Mouse (Mus musculus) neural tube, embryonic 12.5 days (tissue): Measurements from ENCODE around the gene Alg9. TPM values are rescaled to one million over a fixed set of nuclear protein-coding genes. Genes with fewer than 3 reads are reported as not detected.
"Not testable (repeated sequence)": the region's sequence is repeated elsewhere in the genome, so short reads cannot be mapped to it uniquely, and the experiment has no call there.

Experiments used
- ATAC-seq: fragments of 200-750 bp; cut with Nextera tagmentation; 2 replicates; pipeline ENCODE4 v1.8.0; 2017; ENCODE audit warnings: low read depth, mild to moderate bottlenecking, moderate TSS enrichment, moderate library complexity; ENCODE audit not compliant: low FRiP score
- H3K27ac ChIP-seq: fragments of 300-500 bp; sonication (generic); 2 replicates; pipeline ENCODE4 v1.5.1; 2016
- H3K27me3 ChIP-seq: fragments of 300-500 bp; sonication (generic); replicated peaks from 2 replicates; pipeline ENCODE4 v1.6.1; 2016; ENCODE audit warnings: mild to moderate bottlenecking
- H3K36me3 ChIP-seq: fragments of 300-500 bp; sonication (generic); 2 replicates; pipeline ENCODE4 v1.6.1; 2016; ENCODE audit warnings: mild to moderate bottlenecking
- H3K4me1 ChIP-seq: fragments of 300-500 bp; sonication (generic); 2 replicates; pipeline ENCODE4 v1.6.1; 2016
- H3K4me2 ChIP-seq: fragments of 300-500 bp; sonication (generic); replicated peaks from 2 replicates; pipeline ENCODE4 v1.6.1; 2016; ENCODE audit warnings: mild to moderate bottlenecking
- H3K4me3 ChIP-seq: fragments of 300-500 bp; sonication (generic); 2 replicates; pipeline ENCODE4 v1.5.1; 2016
- H3K9ac ChIP-seq: fragments of 300-500 bp; sonication (generic); 2 replicates; pipeline ENCODE4 v1.6.1; 2016; ENCODE audit warnings: mild to moderate bottlenecking
- H3K9me3 ChIP-seq: fragments of 300-500 bp; sonication (generic); 2 replicates; pipeline ENCODE4 v1.6.1; 2016; ENCODE audit warnings: mild to moderate bottlenecking
- WGBS: fragments of 180-500 bp; shearing (Covaris S2); methylation state at CpG from one replicate; pipeline ENCODE4 v1.1.7; 2016; 5-methylcytosine and 5-hydroxymethylcytosine counted together
- polyA plus RNA-seq: library from polyadenylated mRNA; unstranded; fragments of >200 nt; fragmentation: Nextera tagmentation; extraction: Ambion mirVana; gene quantifications from 2 replicates; pipeline ENCODE4 v1.2.1, GENCODE M21; 2016

Gene Alg9
- polyA plus RNA-seq, 1 experiment from 2014 or later = 48.3 TPM

DNA sequence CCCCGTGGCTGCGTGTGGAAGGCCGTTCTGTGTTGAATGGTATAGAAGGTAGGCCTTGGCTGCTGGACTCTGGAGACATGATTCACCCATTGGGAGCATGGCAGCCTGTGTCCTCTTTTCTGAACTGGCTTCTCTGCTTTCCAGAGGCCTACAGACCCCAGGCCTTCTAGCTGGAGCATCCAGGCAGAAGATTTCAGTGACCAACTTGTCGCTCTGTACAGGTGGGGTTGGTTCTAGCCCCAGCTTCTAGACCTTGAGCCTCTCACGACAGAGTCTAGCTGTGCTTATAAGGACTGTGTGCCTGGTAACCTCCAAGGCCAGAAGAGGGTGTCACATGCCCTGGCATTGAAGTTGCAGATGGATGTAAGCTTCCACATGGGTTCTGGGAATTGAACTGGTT is 56.7 kb downstream of the Alg9 start:
- no peak for ATAC-seq
- Histone ChIP-seq H3K27me3 (no peaks in the 10 kb centered on the region), H3K4me1 (no peaks in the 10 kb centered on the region), H3K36me3 (peaks cover 11% of the 10 kb centered on the region), H3K9ac (no peak overlapping the region), H3K27ac (no peak overlapping the region), H3K4me3 (no peak overlapping the region), H3K4me2 (no peak overlapping the region), H3K9me3 (no peaks in the 10 kb centered on the region)
- 92% methylated on average over 5 of the region's 5 CpGs for WGBS

GRCm38 (mm10) chr9:50832162-50832561 is 57.3 kb downstream of the Alg9 start:
- Histone ChIP-seq H3K36me3 (peaks cover 11% of the 10 kb centered on the region), H3K27me3 (no peaks in the 10 kb centered on the region), H3K4me2 (no peak overlapping the region), H3K4me1 (no peaks in the 10 kb centered on the region), H3K27ac (no peak overlapping the region), H3K9ac (no peak overlapping the region), H3K4me3 (no peak overlapping the region), H3K9me3 (no peaks in the 10 kb centered on the region)
- 98% methylated on average over 4 of the region's 4 CpGs for WGBS
- no peak for ATAC-seq

- not testable (repeated sequence) for H3K4me3 ChIP-seq, H3K27ac ChIP-seq, H3K4me2 ChIP-seq, H3K9me3 ChIP-seq, H3K9ac ChIP-seq, H3K4me1 ChIP-seq, ATAC-seq, H3K27me3 ChIP-seq
- WGBS = 94% methylated on average over 2 of the region's 2 CpGs
- H3K36me3 ChIP-seq = peaks cover 11% of the 10 kb centered on the region
These were observed 57.8 kb downstream of the Alg9 start for GRCm38 (mm10) chr9:50832582-50832981.

GRCm38 (mm10) chr9:50833786-50834185 is 59.0 kb downstream of the Alg9 start:
- Histone ChIP-seq H3K4me1 (no peaks in the 10 kb centered on the region), H3K27ac (no peak overlapping the region), H3K9me3 (no peaks in the 10 kb centered on the region), H3K4me3 (no peak overlapping the region), H3K27me3 (no peaks in the 10 kb centered on the region), H3K9ac (no peak overlapping the region), H3K36me3 (peaks cover 11% of the 10 kb centered on the region), H3K4me2 (no peak overlapping the region)
- no peak for ATAC-seq
- WGBS = 91% methylated on average over 8 of the region's 8 CpGs

GRCm38 (mm10) chr9:50835068-50835705 is 60.4 kb downstream of the Alg9 start:
- no peak overlapping the region for H3K4me3 ChIP-seq
- no peak overlapping the region for H3K27ac ChIP-seq
- ATAC-seq = no peak
- H3K9me3 ChIP-seq = no peaks in the 10 kb centered on the region
- no peaks in the 10 kb centered on the region for H3K27me3 ChIP-seq
- H3K4me1 ChIP-seq = no peaks in the 10 kb centered on the region
- H3K4me2 ChIP-seq = no peak overlapping the region
- peaks cover 11% of the 10 kb centered on the region for H3K36me3 ChIP-seq
- 90% methylated on average over 10 of the region's 10 CpGs for WGBS
- H3K9ac ChIP-seq = no peak overlapping the region

DNA sequence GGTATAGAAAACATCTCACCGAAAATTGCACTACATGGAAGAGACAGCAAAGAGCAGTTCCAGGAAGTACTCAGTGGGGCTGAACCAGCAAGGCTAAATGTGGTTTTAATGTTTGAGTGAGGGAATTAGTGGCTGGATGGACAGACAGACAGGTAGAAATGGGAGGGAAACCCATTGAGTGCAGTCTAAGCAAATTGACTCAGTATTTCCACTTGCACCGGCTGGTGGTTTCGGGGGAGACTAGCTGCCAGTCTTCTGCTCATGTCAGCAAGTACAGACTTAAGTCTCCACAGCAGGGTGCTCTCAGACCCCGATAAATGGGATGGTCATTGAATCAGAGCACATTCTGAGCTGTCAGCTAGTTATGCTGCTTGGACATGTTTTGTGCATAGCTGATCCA is 61.3 kb downstream of the Alg9 start:
- Histone ChIP-seq H3K36me3 (peaks cover 11% of the 10 kb centered on the region), H3K4me1 (no peaks in the 10 kb centered on the region), H3K9ac (no peak overlapping the region), H3K4me2 (no peak overlapping the region), H3K4me3 (no peak overlapping the region), H3K27me3 (no peaks in the 10 kb centered on the region), H3K9me3 (no peaks in the 10 kb centered on the region), H3K27ac (no peak overlapping the region)
- 89% methylated on average over 4 of the region's 4 CpGs for WGBS
- no peak for ATAC-seq

DNA sequence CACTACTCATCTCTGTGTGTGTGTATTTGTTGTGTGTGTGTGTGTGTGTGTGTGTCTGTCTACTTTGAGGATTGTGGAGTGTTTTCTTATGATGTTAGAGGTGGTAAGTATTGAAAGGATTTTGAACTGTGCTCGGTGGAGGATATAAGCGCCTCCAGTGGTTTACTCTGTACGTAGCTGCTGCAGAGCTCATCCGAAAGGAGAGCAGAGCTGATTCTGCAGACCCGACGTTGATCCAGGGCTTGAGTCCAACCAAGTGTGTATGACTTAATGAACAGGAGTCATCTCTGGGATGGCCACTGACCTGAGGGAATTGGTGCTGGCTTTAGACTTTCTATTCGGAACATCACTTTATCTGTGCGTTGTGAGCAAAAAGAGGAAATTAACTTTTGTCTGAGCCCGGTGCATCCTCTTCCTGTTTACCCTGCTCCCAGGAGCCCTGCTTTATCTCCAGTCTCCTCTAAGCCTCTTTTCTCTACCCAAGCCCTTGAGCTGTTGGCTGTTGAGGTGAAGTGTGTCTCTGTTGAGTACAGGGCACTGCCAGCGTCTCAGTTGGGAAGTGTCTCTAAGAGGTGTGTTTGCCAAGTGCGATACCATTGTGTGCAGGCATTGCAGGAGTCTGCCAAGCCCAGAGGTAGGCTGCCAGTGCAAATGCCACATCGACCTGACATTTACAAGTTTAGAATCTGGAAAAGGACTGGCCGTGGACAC is 66.4 kb downstream of the Alg9 start:
- WGBS = 89% methylated on average over 13 of the region's 13 CpGs
- peaks cover 7% of the 10 kb centered on the region; the same call in 1 of the 2 replicates for H3K36me3 ChIP-seq
- no peaks in the 10 kb centered on the region for H3K4me1 ChIP-seq
- no peak overlapping the region for H3K27ac ChIP-seq
- H3K4me3 ChIP-seq = no peak overlapping the region
- H3K27me3 ChIP-seq = no peaks in the 10 kb centered on the region
- ATAC-seq = no peak
- no peak overlapping the region for H3K4me2 ChIP-seq
- H3K9ac ChIP-seq = no peak overlapping the region
- H3K9me3 ChIP-seq = no peaks in the 10 kb centered on the region

GRCm38 (mm10) chr9:50845081-50845480 is 70.3 kb downstream of the Alg9 start, which contains the start of gene Ppp2r1b:
TSS of gene Ppp2r1b (plus strand) at chr9:50845301.
- no peaks in the 10 kb centered on the region for H3K9me3 ChIP-seq
- H3K36me3 ChIP-seq = peaks cover 7% of the 10 kb centered on the region; the same call in 1 of the 2 replicates
- no peak within 1 kb of the TSS for H3K4me3 ChIP-seq
- no peaks in the 10 kb centered on the region for H3K27me3 ChIP-seq
- H3K4me1 ChIP-seq = no peaks in the 10 kb centered on the region
- ATAC-seq = no peak
- no peak within 1 kb of the TSS for H3K9ac ChIP-seq
- WGBS = 97% methylated on average over 3 of the region's 3 CpGs
- no peak within 1 kb of the TSS for H3K27ac ChIP-seq
- H3K4me2 ChIP-seq = no peak within 1 kb of the TSS

DNA sequence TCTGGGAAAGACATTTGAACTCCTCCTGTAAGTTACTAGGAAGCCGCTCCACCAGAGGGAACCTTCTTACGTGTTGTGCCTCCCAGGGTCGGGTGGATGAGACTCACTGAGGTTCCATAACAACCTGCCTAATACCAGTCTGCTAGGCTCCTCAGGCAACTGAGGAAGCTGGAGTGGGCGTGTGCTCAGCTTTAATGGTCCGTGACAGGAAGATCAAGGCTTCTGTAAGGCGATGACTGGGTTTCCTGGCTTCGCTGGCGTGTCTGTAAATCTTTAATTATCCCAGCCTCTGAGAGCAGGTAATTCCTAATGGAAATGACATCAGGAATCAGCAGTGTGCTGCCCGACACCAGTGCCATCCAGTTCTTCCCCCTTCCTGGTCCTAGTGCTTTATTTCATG is 70.7 kb downstream of the Alg9 start:
- H3K4me1 ChIP-seq = no peaks in the 10 kb centered on the region
- no peak overlapping the region for H3K4me3 ChIP-seq
- H3K4me2 ChIP-seq = no peak overlapping the region
- no peak overlapping the region for H3K9ac ChIP-seq
- 46% methylated on average over 9 of the region's 9 CpGs for WGBS
- no peak overlapping the region for H3K27ac ChIP-seq
- ATAC-seq = no peak
- H3K27me3 ChIP-seq = no peaks in the 10 kb centered on the region
- no peaks in the 10 kb centered on the region for H3K9me3 ChIP-seq
- peaks cover 7% of the 10 kb centered on the region; the same call in 1 of the 2 replicates for H3K36me3 ChIP-seq

DNA sequence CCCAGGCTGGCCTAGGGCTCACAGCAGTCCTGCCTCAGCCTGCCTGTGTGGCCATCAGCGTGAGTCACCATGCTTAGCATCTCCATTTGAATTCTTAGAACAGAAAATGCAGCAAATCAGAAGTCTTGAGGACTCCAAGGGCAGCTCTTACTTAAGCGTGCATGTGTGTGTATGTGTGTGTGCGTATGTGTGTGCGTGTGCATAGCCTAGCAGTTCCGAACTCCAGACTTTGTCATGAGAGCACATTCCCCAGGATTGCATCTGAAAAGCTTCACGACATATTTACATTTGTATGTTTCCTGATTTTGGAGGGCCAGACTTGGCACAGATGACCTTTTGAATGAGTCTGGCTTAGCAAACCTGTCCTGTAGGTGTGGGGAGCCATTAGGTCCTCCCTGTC is 72.3 kb downstream of the Alg9 start:
- no peaks in the 10 kb centered on the region for H3K27me3 ChIP-seq
- H3K4me3 ChIP-seq = no peak overlapping the region
- no peak overlapping the region for H3K9ac ChIP-seq
- WGBS = 91% methylated on average over 6 of the region's 6 CpGs
- H3K27ac ChIP-seq = no peak overlapping the region
- no peak for ATAC-seq
- H3K36me3 ChIP-seq = peaks cover 7% of the 10 kb centered on the region; the same call in 1 of the 2 replicates
- H3K4me1 ChIP-seq = no peaks in the 10 kb centered on the region
- H3K9me3 ChIP-seq = no peaks in the 10 kb centered on the region
- H3K4me2 ChIP-seq = no peak overlapping the region

DNA sequence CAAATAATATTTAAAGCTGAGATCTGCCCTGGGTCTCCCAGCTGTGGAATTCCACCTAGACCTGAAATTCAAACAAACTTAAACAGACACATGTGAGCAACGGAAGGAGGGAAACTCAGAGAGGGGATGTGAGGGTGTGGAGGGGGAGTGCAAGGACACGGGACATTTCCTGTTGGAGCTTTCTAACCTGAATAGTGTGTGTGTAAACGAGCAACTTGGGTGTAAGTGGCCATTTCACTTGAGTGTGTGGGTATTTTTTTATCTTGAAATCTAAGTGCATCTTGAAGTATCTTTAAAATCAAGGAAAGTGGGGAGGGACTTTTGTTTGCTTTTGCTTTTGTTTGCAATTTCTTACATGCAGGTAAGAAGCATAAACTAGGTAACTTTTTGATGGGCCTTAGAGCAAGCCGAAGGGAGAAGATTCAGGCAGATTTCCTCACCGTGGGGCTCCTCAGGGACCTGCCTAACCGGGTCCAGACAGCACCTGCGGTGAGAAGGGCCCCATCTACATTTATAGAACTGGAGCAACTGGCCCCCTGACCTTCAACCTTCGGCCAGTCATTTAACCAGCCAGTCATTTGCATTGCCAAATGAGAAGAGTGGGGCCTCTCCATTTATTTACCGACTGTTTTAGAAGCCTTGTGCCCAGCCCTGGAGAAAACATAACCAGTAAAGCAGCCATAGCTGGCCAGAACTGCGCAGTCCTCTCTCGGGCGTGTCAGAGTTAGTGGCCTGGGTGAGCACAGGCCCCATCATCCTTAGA is 73.0 kb downstream of the Alg9 start:
- Histone ChIP-seq H3K27me3 (no peaks in the 10 kb centered on the region), H3K4me3 (no peak overlapping the region), H3K9me3 (no peaks in the 10 kb centered on the region), H3K4me2 (no peak overlapping the region), H3K27ac (no peak overlapping the region), H3K9ac (no peak overlapping the region), H3K36me3 (peaks cover 4% of the 10 kb centered on the region; the same call in 1 of the 2 replicates), H3K4me1 (no peaks in the 10 kb centered on the region)
- ATAC-seq = no peak
- WGBS = 68% methylated on average over 12 of the region's 12 CpGs

GRCm38 (mm10) chr9:50848821-50849220 is 74.0 kb downstream of the Alg9 start:
- Histone ChIP-seq H3K4me2 (no peak overlapping the region), H3K9ac (no peak overlapping the region), H3K4me1 (no peaks in the 10 kb centered on the region), H3K27ac (no peak overlapping the region), H3K4me3 (no peak overlapping the region), H3K9me3 (no peaks in the 10 kb centered on the region), H3K36me3 (no peaks in the 10 kb centered on the region; the same call in 1 of the 2 replicates), H3K27me3 (no peaks in the 10 kb centered on the region)
- peak; percentile 44; the same call in 1 of the 2 replicates for ATAC-seq
- WGBS = 72% methylated on average over 5 of the region's 5 CpGs
